Mouse (Mus musculus): ENCODE results near the gene Zfp879. TPM values are rescaled to one million over a fixed set of nuclear protein-coding genes. Genes with fewer than 3 reads are reported as not detected.

Gene Zfp879
- polyA plus RNA-seq, 1 experiment, result not detected

DNA sequence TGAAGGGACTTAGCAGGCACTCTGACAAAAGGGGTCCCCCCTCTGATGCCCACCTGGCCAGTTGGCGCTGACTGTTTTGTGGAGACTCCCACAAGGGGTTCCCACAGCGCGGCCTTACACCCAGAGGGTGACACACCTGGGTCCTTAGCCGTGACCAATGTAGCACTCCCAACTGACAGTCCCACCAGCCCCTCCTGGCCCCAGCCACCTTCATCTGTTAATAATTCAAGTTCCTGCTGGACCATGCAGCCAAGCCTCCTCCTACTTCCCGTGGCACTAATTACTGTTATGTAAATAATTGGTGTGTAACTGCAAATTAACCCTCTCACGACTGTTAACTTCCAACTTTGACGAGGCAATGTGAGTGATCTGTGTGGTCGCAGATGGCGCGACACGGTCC lies 43.7 kb downstream of the Zfp879 start:
- H3K27me3 ChIP-seq (ENCODE audit: control insufficient read depth, insufficient read depth, insufficient read length), result no peaks in the 10 kb centered on the region
- no peaks in the 10 kb centered on the region for H3K36me3 ChIP-seq (ENCODE audit: control insufficient read depth, insufficient read depth)
- no peak overlapping the region for H3K4me3 ChIP-seq
- no peak overlapping the region for H3K4me2 ChIP-seq (ENCODE audit: low read depth)
- no peak overlapping the region for H3ac ChIP-seq (ENCODE audit: control insufficient read depth, insufficient read length)
- no peak for TF ChIP-seq TCF3 (IDR thresholded peaks at IDR 0.05; ENCODE audit: insufficient read length, low read depth)
- no peak for TF ChIP-seq MAX (IDR thresholded peaks at IDR 0.05; ENCODE audit: low read depth)
- no peak for TF ChIP-seq MYOG (IDR thresholded peaks at IDR 0.05; ENCODE audit: control insufficient read depth in 1 of 3, insufficient read depth in 1 of 3, insufficient read length in 2 of 3, low read depth in 2 of 3)
- no peak for TF ChIP-seq REST (IDR thresholded peaks at IDR 0.05; ENCODE audit: insufficient read depth, insufficient read length)
- no peak for TF ChIP-seq MYOD1 (IDR thresholded peaks at IDR 0.05; ENCODE audit: control insufficient read depth in 1 of 3, insufficient read length in 2 of 3, low read depth in 2 of 3)
- no peak for TF ChIP-seq USF1 (IDR thresholded peaks at IDR 0.05; ENCODE audit: low read depth)
- TF ChIP-seq E2F4 (IDR thresholded peaks at IDR 0.05; ENCODE audit: insufficient read depth), result no peak
- H3K79me2 ChIP-seq (ENCODE audit: control insufficient read depth, insufficient read depth), result no peaks in the 10 kb centered on the region

Other genes with a start within 250 kb of the Zfp879 start
- 24.9 TPM for gene Adamts2, start 239.5 kb downstream of the Zfp879 start, polyA plus RNA-seq (2012; fragmentation: generic; extraction: Trizol)
- gene Zfp354c, start 13.8 kb downstream of the Zfp879 start, polyA plus RNA-seq (2012; fragmentation: generic; extraction: Trizol), result 1.6 TPM
- not detected for gene Grm6, start 9.1 kb upstream of the Zfp879 start, polyA plus RNA-seq (2012; fragmentation: generic; extraction: Trizol)
- gene Zfp454, start 46.1 kb upstream of the Zfp879 start, polyA plus RNA-seq (2012; fragmentation: generic; extraction: Trizol), result 0.13 TPM
- gene Zfp2, start 74.6 kb upstream of the Zfp879 start, polyA plus RNA-seq (2012; fragmentation: generic; extraction: Trizol), result 1.3 TPM
- 0.13 TPM for gene Zfp354b, start 90.1 kb upstream of the Zfp879 start, polyA plus RNA-seq (2012; fragmentation: generic; extraction: Trizol)
- gene 4933414I15Rik, start 102.2 kb upstream of the Zfp879 start, polyA plus RNA-seq (2012; fragmentation: generic; extraction: Trizol), result not detected
- not detected for gene Prop1, start 112.2 kb upstream of the Zfp879 start, polyA plus RNA-seq (2012; fragmentation: generic; extraction: Trizol)
- not detected for gene Olfr1378, start 125.0 kb upstream of the Zfp879 start, polyA plus RNA-seq (2012; fragmentation: generic; extraction: Trizol)
- not detected for gene Olfr1377, start 140.4 kb upstream of the Zfp879 start, polyA plus RNA-seq (2012; fragmentation: generic; extraction: Trizol)
- not detected for gene Olfr51, start 162.0 kb upstream of the Zfp879 start, polyA plus RNA-seq (2012; fragmentation: generic; extraction: Trizol)
- not detected for gene Olfr54, start 172.7 kb upstream of the Zfp879 start, polyA plus RNA-seq (2012; fragmentation: generic; extraction: Trizol)
- not detected for gene Olfr1375, start 206.6 kb upstream of the Zfp879 start, polyA plus RNA-seq (2012; fragmentation: generic; extraction: Trizol)
- 0.95 TPM for gene Zfp354a, start 217.7 kb upstream of the Zfp879 start, polyA plus RNA-seq (2012; fragmentation: generic; extraction: Trizol)

Measured in myocyte (in vitro differentiated cells).